Mouse (Mus musculus) spleen, postnatal 36 days (tissue): Measurements from ENCODE around the gene Thnsl1.

Experiments used
- DNase-seq, 2 experiments: peaks; one replicate each; pipeline ENCODE4 v3.0.0; 2022; ENCODE audit warnings: low spot score in 2 of 2, mixed read lengths in 1 of 2

Thnsl1 gene

GRCm38 (mm10) chr2:21204912-21205830 lies at the start of gene Thnsl1, which contains the start of gene Enkur:
TSS of gene Thnsl1 (plus strand) at chr2:21205724.
TSS of gene Enkur (minus strand) at chr2:21205365.
- DNase-seq, result peak; percentile 96

- no peak for DNase-seq
Observed at GRCm38 (mm10) chr2:21164296-21164695, 41.2 kb upstream of the Thnsl1 start.

DNA sequence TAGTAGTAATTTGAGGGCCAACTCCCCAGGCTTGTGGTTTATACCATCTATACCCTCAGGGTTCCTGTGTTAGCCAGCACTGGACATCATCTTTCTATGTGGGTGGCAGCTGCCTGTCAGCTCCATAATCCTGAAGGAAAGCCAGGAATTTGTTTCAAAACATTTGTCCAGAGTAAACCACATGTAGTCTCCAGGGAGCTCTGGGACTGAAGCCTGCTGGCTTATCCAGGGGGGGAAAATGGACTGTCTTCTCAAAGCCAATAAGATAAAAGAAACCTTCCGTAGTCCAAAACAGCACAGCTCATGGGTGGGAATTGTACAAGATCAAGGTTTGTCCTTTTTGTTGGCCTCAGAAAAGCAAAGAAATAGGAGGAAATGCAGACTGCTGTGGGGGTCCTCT lies 37.6 kb upstream of the Thnsl1 start:
- DNase-seq, result no peak

DNA sequence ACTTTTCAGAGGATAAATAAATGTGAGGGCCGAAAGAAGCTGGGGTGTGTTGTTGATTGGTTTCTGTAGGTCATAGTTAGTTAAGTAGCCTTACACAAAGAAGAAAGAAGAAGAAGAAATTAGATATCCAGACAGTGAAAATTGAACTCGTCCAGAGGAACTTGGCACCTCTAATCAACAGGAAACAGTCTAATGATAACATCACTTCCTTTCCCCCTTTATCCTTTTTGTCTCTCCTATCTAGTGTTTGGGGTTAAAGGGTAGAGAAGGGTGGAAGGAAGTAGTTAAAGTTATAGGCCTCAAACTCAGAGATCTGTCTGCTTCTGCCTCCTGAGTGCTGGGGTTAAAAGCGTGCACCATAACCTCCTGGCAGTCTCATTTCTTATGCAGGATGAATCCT lies 32.7 kb upstream of the Thnsl1 start:
- DNase-seq, result no peak

- no peak for DNase-seq
Observed at GRCm38 (mm10) chr2:21179136-21179535, 26.4 kb upstream of the Thnsl1 start.

DNA sequence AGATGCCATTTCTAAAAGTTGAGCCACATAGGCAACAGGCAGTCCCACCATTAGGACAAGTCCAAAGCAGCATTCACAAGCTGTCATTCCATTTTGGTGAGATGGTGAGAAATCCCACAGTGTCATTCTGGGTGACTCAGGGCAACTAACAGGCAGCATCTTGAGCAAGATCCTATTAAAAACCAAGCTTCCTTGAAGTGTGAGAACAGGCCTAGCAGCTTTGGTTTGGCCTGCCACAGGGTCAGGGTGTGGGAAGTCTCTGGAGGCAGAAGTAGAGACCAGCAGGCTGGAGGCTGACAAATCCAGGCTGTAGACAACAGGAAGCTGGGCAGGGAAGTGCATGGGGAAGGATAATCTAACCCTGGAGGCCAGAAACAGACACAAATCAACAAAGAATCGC lies 22.7 kb upstream of the Thnsl1 start:
- DNase-seq, result no peak

- peak; percentile 37 to 39 for DNase-seq
Observed at GRCm38 (mm10) chr2:21187576-21187975, 17.9 kb upstream of the Thnsl1 start.

DNA sequence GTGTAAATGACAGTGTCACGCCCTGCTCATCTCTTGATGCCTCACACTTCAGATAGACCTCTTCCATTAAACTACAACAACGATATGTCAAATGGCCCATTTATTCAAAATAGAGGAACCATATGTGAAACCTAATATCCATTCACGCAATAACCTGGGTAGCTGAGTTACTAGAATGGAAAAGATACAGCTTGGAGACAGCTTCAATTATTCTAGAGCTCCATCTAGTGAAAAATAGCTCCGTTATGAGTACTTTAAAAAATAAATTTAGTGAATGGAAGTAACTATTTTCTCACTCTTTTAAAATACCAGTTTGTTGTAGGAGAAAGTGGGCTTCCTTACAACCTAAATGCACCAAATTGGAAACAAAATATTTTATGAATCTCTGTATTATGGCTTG lies 16.9 kb upstream of the Thnsl1 start:
- no peak for DNase-seq

- no peak for DNase-seq
Observed at GRCm38 (mm10) chr2:21191232-21191631, 14.3 kb upstream of the Thnsl1 start.

DNA sequence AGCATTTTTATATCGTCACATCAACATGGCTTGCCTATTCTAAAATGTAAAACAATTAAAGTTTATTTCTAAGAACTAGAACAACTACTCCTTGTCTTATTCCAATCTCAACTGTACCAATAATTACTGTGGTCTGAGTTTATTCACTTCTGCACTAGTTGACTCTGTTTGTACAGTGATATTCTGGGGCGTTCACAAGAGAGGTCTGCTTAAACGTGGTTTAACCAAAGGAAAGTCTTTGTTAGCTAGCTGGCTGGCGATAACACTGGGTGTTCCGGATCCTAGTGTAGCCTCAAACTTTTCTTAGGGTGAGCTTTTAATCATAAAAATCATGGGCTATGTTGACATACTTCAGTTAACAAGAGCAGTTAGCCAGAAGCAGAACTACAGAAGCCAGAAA lies 10.3 kb upstream of the Thnsl1 start:
- no peak for DNase-seq

DNA sequence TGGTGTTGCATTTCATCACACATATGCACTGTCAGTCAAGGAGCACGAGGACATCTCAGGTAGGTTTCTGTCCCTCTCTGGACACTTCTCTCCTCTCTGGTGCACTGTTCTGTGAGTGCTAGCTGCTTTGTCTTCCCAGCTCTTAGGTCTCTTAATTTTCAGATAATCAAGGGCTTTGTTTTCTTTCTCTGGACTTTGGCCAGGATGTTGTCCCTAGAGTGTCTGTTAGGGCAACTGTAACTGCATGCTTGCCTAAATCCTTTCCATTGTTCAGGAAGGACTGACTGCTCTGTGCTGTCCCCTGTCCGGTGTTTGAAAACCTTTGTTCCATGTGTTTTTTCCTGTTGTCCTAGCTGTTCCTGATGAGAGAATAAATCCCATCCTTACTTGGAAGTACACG lies 6.5 kb upstream of the Thnsl1 start:
- DNase-seq, result no peak

DNA sequence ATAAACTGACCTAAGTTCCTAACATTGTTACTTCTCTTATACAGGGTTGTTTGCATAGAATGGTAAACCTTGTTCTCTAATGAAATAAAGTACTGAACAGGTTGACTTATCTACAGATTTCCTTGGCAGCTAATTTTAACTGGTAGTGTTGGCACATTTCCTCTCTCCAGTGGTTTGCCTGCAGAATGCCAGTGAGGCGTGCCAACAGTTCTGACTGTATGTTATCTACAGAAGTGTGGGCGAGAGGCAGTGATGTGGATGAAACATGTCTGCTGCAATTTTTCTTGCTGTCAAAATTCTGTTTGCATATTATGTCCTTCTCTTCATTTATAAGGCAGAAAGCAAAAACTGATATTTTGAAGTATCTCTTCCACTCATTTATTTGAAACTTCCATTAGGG lies 2.8 kb upstream of the Thnsl1 start:
- no peak for DNase-seq

DNA sequence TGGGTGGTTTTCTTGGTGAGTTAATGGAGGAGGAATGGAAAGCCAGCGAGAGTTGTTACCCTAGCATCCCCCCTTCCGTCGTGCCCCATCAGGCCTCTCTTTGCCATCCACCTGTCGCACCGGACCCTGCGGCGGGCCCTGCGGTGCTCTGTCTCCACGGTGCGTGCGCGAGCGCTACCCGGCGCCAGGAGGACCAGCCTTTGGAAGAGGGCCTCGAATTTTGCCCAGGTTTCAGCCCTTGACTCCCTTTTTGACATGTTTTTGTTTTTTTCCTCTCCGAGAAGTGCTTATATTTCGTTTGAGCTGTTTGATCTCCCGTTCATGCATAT lies 271 bp downstream of the Thnsl1 start:
- DNase-seq, result no peak

GRCm38 (mm10) chr2:21206278-21206677 lies 754 bp downstream of the Thnsl1 start:
- DNase-seq, result no peak

- no peak for DNase-seq
Observed at GRCm38 (mm10) chr2:21211361-21211760, 5.8 kb downstream of the Thnsl1 start.

- DNase-seq, result no peak
Observed at GRCm38 (mm10) chr2:21214322-21214721, 8.8 kb downstream of the Thnsl1 start.

DNA sequence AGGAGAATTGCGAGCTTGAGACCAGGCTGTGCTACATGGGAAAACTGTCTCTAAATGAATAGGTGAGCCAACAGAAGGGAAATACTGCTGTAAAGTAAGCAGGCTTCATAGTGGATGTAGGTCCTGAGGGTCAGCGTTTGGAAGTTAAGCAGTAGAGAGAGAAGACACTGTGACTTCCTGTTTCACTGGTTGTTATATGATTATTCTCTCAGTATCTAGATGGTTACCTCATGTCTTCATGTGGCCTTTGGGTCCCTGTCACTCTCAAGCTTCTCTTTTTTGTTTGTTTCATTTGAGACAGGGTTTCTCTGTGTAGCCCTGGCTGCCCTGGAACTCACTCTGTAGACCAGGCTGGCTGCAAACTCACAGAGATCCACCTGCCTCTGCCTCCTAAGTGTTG lies 9.8 kb downstream of the Thnsl1 start:
- DNase-seq, result no peak

DNA sequence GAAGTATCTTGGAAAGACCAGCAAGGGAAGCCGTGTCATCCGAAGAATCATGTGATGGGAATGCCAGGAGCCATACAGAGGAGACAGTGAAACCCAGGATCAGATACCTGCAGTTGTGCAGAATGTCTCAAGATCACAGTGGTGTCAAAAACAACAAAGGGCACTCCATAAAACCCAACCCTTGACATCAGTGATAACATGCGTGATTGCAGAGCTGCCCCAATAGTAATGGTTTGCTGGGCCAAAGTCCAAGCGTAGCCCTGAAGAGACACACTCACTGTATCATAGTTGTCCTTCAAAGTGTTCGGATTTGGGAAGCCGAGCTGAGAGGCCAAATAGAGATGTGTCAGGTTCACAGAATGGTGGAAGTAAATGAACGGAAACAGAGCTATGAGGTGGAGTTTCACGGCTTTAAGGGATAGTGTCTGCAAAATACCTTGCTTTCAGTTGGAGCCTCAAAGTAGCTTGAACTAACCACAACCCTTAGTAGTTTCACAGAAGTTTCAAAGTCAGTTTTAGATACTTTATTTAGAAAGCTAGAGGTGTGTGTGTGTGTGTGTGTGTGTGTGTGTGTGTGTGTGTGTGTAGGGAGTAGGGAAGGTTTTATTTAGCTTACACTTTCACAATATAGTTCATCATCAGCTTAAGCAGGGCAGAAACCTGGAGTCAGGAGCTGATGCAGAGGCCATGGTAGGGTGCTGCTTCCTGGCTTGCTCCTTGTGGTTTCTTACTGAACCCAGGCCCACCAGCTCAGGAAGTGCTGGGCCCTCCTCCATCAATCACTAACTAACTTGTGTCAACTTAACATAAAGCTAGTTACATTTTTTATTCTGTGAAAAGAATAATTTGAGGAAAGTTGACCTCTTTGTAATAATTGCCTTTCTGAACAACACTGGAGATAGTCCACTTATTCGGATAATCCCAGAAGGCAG lies 17.2 kb downstream of the Thnsl1 start:
- no peak for DNase-seq

- DNase-seq, result no peak
Observed at GRCm38 (mm10) chr2:21230276-21230675, 24.8 kb downstream of the Thnsl1 start.

DNA sequence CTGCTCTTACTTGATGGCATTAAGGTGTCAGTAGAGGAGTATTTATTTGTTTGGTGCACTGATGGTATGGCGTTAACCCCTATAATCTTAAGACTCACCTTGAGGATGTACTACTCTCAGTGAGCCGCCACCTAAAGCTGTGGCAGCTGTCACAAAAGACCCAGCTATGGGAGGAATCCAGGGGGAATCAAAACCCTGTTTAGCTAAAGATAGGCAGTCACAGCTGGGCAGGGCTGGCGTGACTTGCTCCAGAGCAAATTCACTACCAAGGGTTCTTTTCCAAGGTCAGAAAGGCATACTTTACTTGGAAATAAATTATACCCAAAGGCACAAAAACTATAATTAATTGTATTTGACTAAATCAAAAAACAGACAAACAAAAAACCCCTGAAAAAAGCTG lies 25.6 kb downstream of the Thnsl1 start:
- no peak for DNase-seq

- no peak for DNase-seq
Observed at GRCm38 (mm10) chr2:21234871-21235648, 29.5 kb downstream of the Thnsl1 start.

DNA sequence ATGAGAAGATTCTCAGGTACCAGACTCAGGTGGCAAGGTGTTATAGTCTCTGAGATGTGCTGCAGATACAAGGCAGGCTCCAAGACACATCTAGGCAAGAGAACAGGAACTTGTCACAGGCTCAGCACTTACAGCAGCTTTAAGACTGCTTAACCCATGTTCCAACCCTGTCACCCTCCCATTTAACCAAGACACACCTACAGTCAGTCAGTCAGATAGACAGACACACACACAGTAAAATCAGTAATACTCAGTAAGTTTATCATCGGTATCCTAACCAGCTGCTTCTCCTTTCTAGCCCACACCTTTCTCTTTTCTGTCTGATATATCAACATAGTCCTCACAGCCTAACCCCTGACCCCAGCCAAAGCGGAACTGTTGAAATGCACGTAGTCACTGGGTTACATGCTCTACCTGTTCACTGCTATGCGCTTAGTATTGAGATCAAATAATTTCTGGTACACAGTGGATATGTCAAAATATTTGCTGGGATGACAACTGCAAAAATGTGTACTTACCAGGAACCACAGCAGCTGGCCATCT lies 30.4 kb downstream of the Thnsl1 start:
- DNase-seq, result no peak
